19 mouse cellular contexts compared by ENCODE assay signal in the genomic region with DNA sequence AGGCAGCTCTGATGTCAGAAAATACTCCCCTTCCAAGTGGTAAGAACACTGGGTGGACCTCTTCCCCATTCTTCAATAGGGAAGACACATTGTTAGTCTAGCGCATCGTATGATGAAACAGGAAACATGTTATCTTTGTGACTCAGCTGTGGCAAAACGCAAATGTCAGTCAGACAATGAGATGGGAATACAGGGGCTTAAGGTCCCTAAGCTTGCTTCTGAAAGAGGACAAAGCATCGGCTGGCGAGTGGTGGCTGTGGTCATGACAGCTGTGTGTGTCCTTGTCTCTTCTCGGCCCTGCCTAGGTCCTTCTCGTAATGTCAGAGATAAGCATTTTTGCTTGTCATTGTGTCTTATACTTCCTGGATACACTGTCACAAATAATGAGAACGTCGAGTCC.
DNase-seq lines count a peak whose midpoint lies in the region; ATAC-seq and TF ChIP-seq lines count a peak whose summit lies in the region.
"Had no signal": no experiment of that assay in that cellular context is flagged by ENCODE, and none has a peak within 500 bp of the region (broad histone marks: within the 10 kb centered on the region; RNA-seq: fewer than 3 reads in every experiment).

No protein-coding gene starts in this region.

- H3K79me2 ChIP-seq in MEL (ENCODE audit: control insufficient read depth, insufficient read depth, low read length, poor library complexity): no peaks in the 10 kb centered on the region

- ATAC-seq in liver, embryonic 12.5 days: peak; percentile 64
- ATAC-seq: forebrain, postnatal 0 days; midbrain, embryonic 13.5 days had no signal

- peak overlapping the region; percentile 47 to 58 for H3K4me3 ChIP-seq in MEL (ENCODE audit: control insufficient read depth in 1 of 2, insufficient read depth in 1 of 2, low read depth in 2 of 2, low read length in 2 of 2)
- H3K4me3 ChIP-seq in liver, embryonic 12.5 days: no peak overlapping the region
- peak overlapping the region; percentile 84 for H3K4me3 ChIP-seq in megakaryocyte, embryonic 14.5 days (replicated peaks)
- H3K4me3 ChIP-seq: erythroblast, embryonic 14.5 days; heart, adult 2 months; liver, embryonic 15.5 days; midbrain, embryonic 13.5 days; neural tube, embryonic 13.5 days had no signal

- peak overlapping the region; percentile 29 for H3K4me2 ChIP-seq in liver, embryonic 12.5 days
- H3K4me2 ChIP-seq: liver, embryonic 15.5 days; midbrain, embryonic 13.5 days; neural tube, embryonic 13.5 days had no signal

- DNase-seq in adrenal gland, adult 2 months: peak; percentile 49
- no peak for DNase-seq in adrenal gland, postnatal 10 days
- DNase-seq in MEL (ENCODE audit: low read depth, low spot score): peak; percentile 79
- DNase-seq in gastrocnemius, postnatal 4 days (ENCODE audit: low spot score in 2 of 2): no peak
- DNase-seq in right cerebral cortex, postnatal 4 days: no peak
- no peak for DNase-seq in frontal cortex, postnatal 25 days (ENCODE audit: low spot score in 2 of 2)
- DNase-seq: B cell, adult 2 months; cerebellum, adult 18-20 months; forebrain, postnatal 0 days; heart, postnatal 4 days; kidney, adult 11 months; thymus, adult 2 months had no signal

- TF ChIP-seq EP300 in MEL (IDR thresholded peaks at IDR 0.05; ENCODE audit: low read depth in 1 of 2, low read length in 2 of 2): peak; percentile 63 to 73

- WGBS in liver, embryonic 12.5 days (ENCODE audit: insufficient replicate concordance): 12% methylated on average over 9 of the region's 9 CpGs

- TF ChIP-seq RAD21 in MEL (IDR thresholded peaks at IDR 0.05; ENCODE audit: low read depth, low read length): no peak

- H3K27ac ChIP-seq in MEL (ENCODE audit: control insufficient read depth, low read depth, low read length): 0 out of 2 replicates have a peak overlapping the region, but pooled peaks have one; percentile 27
- H3K27ac ChIP-seq in liver, embryonic 12.5 days: no peak overlapping the region
- H3K27ac ChIP-seq: heart, adult 2 months; liver, embryonic 15.5 days; midbrain, embryonic 13.5 days; neural tube, embryonic 13.5 days had no signal

- no peaks in the 10 kb centered on the region for H3K9me3 ChIP-seq in MEL (replicated peaks; ENCODE audit: insufficient read depth, low read length)
- no peaks in the 10 kb centered on the region for H3K9me3 ChIP-seq in liver, embryonic 12.5 days (replicated peaks)
- no peaks in the 10 kb centered on the region for H3K9me3 ChIP-seq in megakaryocyte, embryonic 14.5 days
- H3K9me3 ChIP-seq: liver, embryonic 15.5 days; midbrain, embryonic 13.5 days; neural tube, embryonic 13.5 days had no signal

- TF ChIP-seq POLR2A in MEL (IDR thresholded peaks at IDR 0.05; ENCODE audit: control insufficient read depth in 1 of 2, insufficient read depth in 1 of 2, low read depth in 1 of 2, low read length in 2 of 2, poor library complexity in 1 of 2): no peak

- H3K36me3 ChIP-seq in MEL (ENCODE audit: control insufficient read depth in 1 of 2, insufficient read depth in 2 of 2, low read length in 2 of 2): peaks cover 0 to 5% of the 10 kb centered on the region in 2 experiments; a peak in 2 of 4 replicates
- H3K36me3 ChIP-seq in liver, embryonic 12.5 days: no peaks in the 10 kb centered on the region
- peaks cover 88% of the 10 kb centered on the region for H3K36me3 ChIP-seq in megakaryocyte, embryonic 14.5 days (replicated peaks; ENCODE audit: low read length)
- H3K36me3 ChIP-seq: liver, embryonic 15.5 days; midbrain, embryonic 13.5 days; neural tube, embryonic 13.5 days had no signal

- 0 out of 2 replicates have a peak overlapping the region, but pooled peaks have one; percentile 19 for H3K9ac ChIP-seq in MEL (ENCODE audit: control insufficient read depth, low read depth, low read length, poor library complexity, severe bottlenecking)
- H3K9ac ChIP-seq in liver, embryonic 12.5 days: no peak overlapping the region
- H3K9ac ChIP-seq: forebrain, postnatal 0 days; liver, embryonic 15.5 days; midbrain, embryonic 13.5 days; neural tube, embryonic 13.5 days had no signal

- no peak for TF ChIP-seq CTCF in MEL (IDR thresholded peaks at IDR 0.05 in 2 of 3, conservative IDR thresholded peaks at IDR 0.05 in 1 of 3; ENCODE audit: control insufficient read depth in 1 of 3, insufficient read depth in 1 of 3, low read depth in 2 of 3, low read length in 3 of 3, poor library complexity in 1 of 3, severe bottlenecking in 1 of 3)

- peaks cover 0 to 13% of the 10 kb centered on the region in 2 experiments; a peak in 2 of 4 replicates for H3K4me1 ChIP-seq in MEL (ENCODE audit: control insufficient read depth in 1 of 2, insufficient read depth in 2 of 2, low read length in 2 of 2)
- H3K4me1 ChIP-seq in liver, embryonic 12.5 days: peaks cover 9% of the 10 kb centered on the region
- peaks cover 90% of the 10 kb centered on the region for H3K4me1 ChIP-seq in megakaryocyte, embryonic 14.5 days
- H3K4me1 ChIP-seq: midbrain, embryonic 13.5 days; neural tube, embryonic 13.5 days had no signal

- H3K27me3 ChIP-seq in MEL (ENCODE audit: control insufficient read depth in 1 of 2, insufficient read depth in 2 of 2, low read length in 2 of 2): peaks cover 0 to 6% of the 10 kb centered on the region in 2 experiments; a peak in 2 of 4 replicates
- H3K27me3 ChIP-seq in liver, embryonic 12.5 days (replicated peaks): no peaks in the 10 kb centered on the region
- no peaks in the 10 kb centered on the region for H3K27me3 ChIP-seq in megakaryocyte, embryonic 14.5 days (replicated peaks)
- H3K27me3 ChIP-seq: liver, embryonic 15.5 days; midbrain, embryonic 13.5 days; neural tube, embryonic 13.5 days had no signal

TF ChIP-seq in MEL, 35 proteins besides CTCF, POLR2A, EP300 and RAD21:
- TF ChIP-seq E2F4 (IDR thresholded peaks at IDR 0.05; ENCODE audit: borderline replicate concordance, low read depth, low read length) (no peak), ELF1 (IDR thresholded peaks at IDR 0.05; ENCODE audit: low read depth, low read length) (0 out of 2 replicates have a peak, but pooled peaks have one; percentile 31), POLR2AphosphoS2 (IDR thresholded peaks at IDR 0.05; ENCODE audit: low read length) (no peak), GATA1 (IDR thresholded peaks at IDR 0.05; ENCODE audit: low read depth, low read length) (peak; percentile 72), MAX (IDR thresholded peaks at IDR 0.05; ENCODE audit: low read length) (peak; percentile 51; the same call in 1 of the 2 replicates), SMC3 (IDR thresholded peaks at IDR 0.05; ENCODE audit: low read depth, low read length) (no peak), ZC3H11A (IDR thresholded peaks at IDR 0.05; ENCODE audit: low read depth, low read length) (0 out of 2 replicates have a peak, but pooled peaks have one; percentile 26), ETS1 (IDR thresholded peaks at IDR 0.05; ENCODE audit: low read depth, low read length) (peak; percentile 95), RCOR1 (IDR thresholded peaks at IDR 0.05; ENCODE audit: low read depth, low read length) (peak; percentile 63), MXI1 (IDR thresholded peaks at IDR 0.05; ENCODE audit: low read depth, low read length) (peak; percentile 63), TAL1 (IDR thresholded peaks at IDR 0.05; ENCODE audit: low read length) (peak; percentile 57), SIN3A (IDR thresholded peaks at IDR 0.05; ENCODE audit: low read length) (peak; percentile 80), HCFC1 (IDR thresholded peaks at IDR 0.05; ENCODE audit: low read depth, low read length) (peak; percentile 38; the same call in 1 of the 2 replicates), TCF12 (IDR thresholded peaks at IDR 0.05; ENCODE audit: low read depth, low read length) (peak; percentile 49; the same call in 1 of the 2 replicates), TBP (IDR thresholded peaks at IDR 0.05; ENCODE audit: low read depth, low read length) (0 out of 2 replicates have a peak, but pooled peaks have one; percentile 24), MAFK (IDR thresholded peaks at IDR 0.05; ENCODE audit: borderline replicate concordance, low read depth, low read length) (no peak)

Comparison
In these comparisons a context has a peak if more than half of its experiments do, and no peak if none do; other contexts are left out.
1. DNase-seq: peak in adrenal gland, adult 2 months (single experiment) and MEL (single experiment); none in adrenal gland, postnatal 10 days (single experiment), gastrocnemius, postnatal 4 days (0 of 2), right cerebral cortex, postnatal 4 days (single experiment) and frontal cortex, postnatal 25 days (0 of 2).